Mouse (Mus musculus): ENCODE measurements around the gene Pgp.

The Pgp gene

GRCm38 (mm10) chr17:24485090-24485860 lies 15.1 kb downstream of the Pgp start:
- no peak for DNase-seq (ENCODE audit: low read depth)

GRCm38 (mm10) chr17:24488186-24488661 lies 18.0 kb downstream of the Pgp start, which contains the start of gene Caskin1:
Gene Caskin1 (plus strand): TSS chr17:24488601.
- no peak for DNase-seq (ENCODE audit: low read depth)

- no peak for DNase-seq (ENCODE audit: low read depth)
Measured at GRCm38 (mm10) chr17:24488662-24489264, 18.6 kb downstream of the Pgp start.

- no peak for DNase-seq (ENCODE audit: low read depth)
Measured at GRCm38 (mm10) chr17:24489265-24490030, 19.3 kb downstream of the Pgp start.

GRCm38 (mm10) chr17:24490399-24490798 lies 20.2 kb downstream of the Pgp start:
- DNase-seq (ENCODE audit: low read depth): no peak

- DNase-seq (ENCODE audit: low read depth): peak; percentile 78
Measured at GRCm38 (mm10) chr17:24494627-24495335, 24.6 kb downstream of the Pgp start.

GRCm38 (mm10) chr17:24495443-24495842 lies 25.3 kb downstream of the Pgp start:
- DNase-seq (ENCODE audit: low read depth): no peak

GRCm38 (mm10) chr17:24496026-24496425 lies 25.8 kb downstream of the Pgp start:
- DNase-seq (ENCODE audit: low read depth): no peak

- peak; percentile 24 for DNase-seq (ENCODE audit: low read depth)
Measured at GRCm38 (mm10) chr17:24502208-24502607, 32.0 kb downstream of the Pgp start.

- DNase-seq (ENCODE audit: low read depth): no peak
Measured at GRCm38 (mm10) chr17:24504085-24504484, 33.9 kb downstream of the Pgp start.

- no peak for DNase-seq (ENCODE audit: low read depth)
Measured at GRCm38 (mm10) chr17:24505286-24505955, 35.2 kb downstream of the Pgp start.

GRCm38 (mm10) chr17:24506332-24507070 lies 36.3 kb downstream of the Pgp start:
- DNase-seq (ENCODE audit: low read depth): no peak

GRCm38 (mm10) chr17:24507129-24507664 lies 37.0 kb downstream of the Pgp start:
- DNase-seq (ENCODE audit: low read depth): no peak

GRCm38 (mm10) chr17:24507806-24508460 lies 37.7 kb downstream of the Pgp start:
- no peak for DNase-seq (ENCODE audit: low read depth)

GRCm38 (mm10) chr17:24513609-24514008 lies 43.4 kb downstream of the Pgp start:
- peak; percentile 53 for DNase-seq (ENCODE audit: low read depth)

GRCm38 (mm10) chr17:24514270-24515257 lies 44.4 kb downstream of the Pgp start:
- no peak for DNase-seq (ENCODE audit: low read depth)

- no peak for DNase-seq (ENCODE audit: low read depth)
Measured at GRCm38 (mm10) chr17:24520450-24520849, 50.3 kb downstream of the Pgp start.

Measured in 416B (cell line).